Mouse (Mus musculus): ENCODE measurements around the gene Zfp81.
"Not testable (repeated sequence)": the region's sequence is repeated elsewhere in the genome, so short reads cannot be mapped to it uniquely, and the experiment has no call there.

Gene Zfp81

DNA sequence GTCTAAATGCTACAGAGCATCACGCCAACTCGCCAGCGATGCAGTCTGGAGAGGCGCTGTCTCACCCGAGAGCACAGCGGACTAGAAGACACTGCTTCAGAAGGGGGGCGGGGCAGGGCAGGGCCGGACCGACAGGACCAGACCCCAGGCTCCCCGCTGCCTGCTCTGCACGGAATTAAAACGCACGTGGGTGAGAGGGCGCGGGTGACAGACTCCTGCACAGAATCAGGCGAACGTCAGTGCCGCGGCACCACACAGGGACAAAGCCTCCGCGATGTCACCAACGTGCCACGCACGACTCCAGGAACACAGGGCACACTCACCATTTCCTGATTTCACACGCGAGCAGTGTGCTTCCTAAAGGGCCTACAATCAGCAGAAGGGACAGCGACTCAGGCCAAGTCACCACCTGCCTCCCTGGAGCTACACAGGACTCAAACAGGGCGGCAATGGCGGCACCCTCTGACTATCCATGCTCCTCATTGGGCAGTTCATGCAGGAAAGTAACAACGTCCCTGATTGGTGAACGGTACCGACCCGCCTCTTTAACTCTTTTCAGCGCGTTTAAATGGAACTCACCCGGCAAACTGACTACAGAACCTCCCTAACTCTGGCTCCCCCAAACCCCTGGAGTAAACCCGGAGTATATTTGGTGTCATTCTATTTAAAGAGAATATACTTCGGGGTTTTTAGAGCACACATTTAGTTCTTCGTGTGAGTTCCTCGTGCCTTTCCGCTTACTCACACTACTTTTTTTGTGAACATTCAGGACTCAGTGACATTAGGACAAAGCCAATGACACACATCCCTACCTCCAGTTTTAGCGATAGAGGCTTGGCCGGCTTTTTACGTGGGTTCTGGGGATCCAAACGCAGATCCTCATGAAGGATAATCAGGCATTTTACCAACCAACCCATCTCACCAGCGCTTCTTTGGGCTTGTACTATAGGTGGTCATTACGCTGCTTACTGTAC lies at the start of gene Zfp81:
TSS of gene Zfp81 (minus strand) at position 468 of the 974 bp plus-strand sequence.
- DNase-seq (ENCODE audit: low read depth, low spot score): peak; percentile 90

DNA sequence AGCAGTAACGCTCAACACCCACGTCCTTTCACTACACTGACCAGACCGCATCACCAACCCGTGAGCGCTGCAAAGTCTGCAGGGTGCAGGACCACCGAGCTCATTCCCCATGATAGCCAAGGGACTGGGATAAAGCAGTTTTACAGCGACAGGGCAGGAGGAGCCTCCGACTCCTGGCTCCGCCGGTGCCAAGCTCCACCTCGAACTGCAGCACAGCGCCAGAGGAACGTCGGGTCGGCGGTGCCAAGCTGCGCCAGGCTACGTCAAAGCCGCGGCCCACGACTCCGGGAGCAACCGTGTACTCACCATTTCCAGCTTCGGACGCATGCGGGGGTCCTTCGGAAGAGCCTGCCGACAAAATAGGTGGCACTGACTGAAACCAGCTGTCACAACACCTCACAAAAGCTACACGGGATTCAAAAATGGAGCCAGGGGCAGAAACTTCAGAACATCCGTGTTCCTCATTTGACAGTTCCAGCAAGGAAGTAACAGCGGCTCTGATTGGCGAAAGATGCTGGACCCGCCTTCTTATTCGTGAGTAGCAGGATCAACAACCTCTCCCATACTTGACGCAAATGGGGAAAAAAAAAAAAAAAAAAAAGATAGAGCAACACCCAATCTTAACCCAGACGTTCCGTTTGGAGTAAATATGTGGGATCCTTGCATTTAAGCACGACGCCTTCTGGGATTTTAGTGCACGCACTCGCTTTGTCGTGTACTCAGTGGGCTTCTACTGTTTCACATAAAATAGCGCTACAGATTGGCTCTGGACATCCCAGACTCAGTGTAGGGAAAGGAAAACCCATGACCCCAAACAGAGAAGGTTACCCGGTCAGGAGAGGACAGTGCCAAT lies 35.7 kb upstream of the Zfp81 start, which contains the start of gene Zfp101:
TSS of gene Zfp101 (minus strand) at position 460 of the 853 bp plus-strand sequence.
- peak; percentile 94 for DNase-seq (ENCODE audit: low read depth, low spot score)

DNA sequence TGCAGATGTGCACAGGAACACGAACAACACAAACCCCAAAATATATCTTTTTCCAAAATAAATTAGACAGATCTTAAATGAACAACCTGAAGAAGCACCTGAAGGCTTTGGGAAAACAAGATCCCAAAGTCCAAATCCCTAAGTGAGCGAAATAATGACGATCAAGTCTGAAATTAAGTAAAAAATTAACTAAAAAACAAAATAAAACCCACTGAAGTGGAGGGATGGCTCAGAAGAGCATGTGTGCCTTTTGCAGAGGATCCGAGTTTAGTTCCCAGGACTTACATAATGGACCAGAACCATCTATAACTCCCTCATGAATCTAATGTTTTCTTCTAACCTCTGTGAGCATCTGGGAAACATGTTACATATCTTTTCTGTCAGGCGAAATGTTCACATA lies 33.6 kb upstream of the Zfp81 start:
- DNase-seq (ENCODE audit: low read depth, low spot score): no peak

- DNase-seq (ENCODE audit: low read depth, low spot score): no peak
Measured at GRCm38 (mm10) chr17:33385705-33386104, 27.0 kb upstream of the Zfp81 start.

GRCm38 (mm10) chr17:33372795-33373194 lies 14.1 kb upstream of the Zfp81 start:
- no peak for DNase-seq (ENCODE audit: low read depth, low spot score)

- DNase-seq (ENCODE audit: low read depth, low spot score): no peak
Measured at GRCm38 (mm10) chr17:33352981-33353380, 5.7 kb downstream of the Zfp81 start.

DNA sequence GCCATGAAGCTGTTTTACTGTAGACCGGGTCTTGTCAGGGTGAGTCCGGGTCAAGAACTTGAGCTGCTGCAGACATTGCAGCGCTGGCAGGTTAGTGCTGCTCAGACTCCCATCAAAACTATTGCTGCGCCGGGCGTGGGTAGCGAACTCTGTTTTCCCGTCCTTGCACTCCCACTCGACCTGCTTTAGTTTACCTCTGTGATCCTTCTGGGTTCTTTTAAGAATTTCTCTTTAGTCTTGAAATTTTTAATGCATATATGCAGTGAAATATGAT lies 68.9 kb downstream of the Zfp81 start:
- DNase-seq (ENCODE audit: low read depth, low spot score): not testable (repeated sequence)

DNA sequence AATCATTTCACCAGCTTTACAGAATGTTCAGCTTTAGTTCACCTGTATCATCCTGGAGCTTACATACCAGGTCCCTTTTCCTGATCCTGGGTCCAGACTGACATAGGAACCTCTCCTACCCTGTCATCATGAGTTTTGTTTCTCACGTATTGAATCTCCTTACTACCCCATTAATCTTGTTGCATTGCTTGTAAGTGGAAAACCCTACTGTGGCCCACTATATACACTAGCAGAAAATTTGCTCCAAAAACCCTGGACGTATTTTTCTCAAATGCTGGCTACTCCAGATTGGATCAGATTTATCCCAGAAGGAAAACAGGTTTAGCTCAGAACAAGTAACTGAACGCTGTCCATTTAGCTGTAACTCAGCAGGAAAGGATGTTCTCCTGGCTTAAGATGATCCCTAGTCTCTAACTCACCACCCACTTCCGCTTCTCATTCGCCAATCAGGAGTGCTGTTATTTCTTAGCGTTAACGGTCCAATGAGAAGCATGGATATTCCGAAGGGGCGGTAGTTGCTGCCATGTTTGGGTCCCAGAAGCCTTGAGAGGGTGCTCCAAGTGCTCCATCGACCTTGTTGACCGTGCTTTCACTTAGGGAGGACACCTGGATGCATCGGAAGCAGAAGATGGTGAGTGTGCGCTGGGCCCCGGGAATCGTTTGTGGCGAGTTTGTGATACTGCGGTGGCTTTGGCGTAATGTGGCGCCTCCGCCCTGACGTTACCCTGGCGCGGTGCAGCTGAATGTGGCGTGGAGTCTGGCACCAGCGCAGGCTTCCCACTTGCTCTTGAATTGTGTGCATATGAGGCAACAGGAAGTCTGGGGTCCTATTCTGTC lies 69.4 kb downstream of the Zfp81 start, which contains the start of gene Zfp955b:
TSS of gene Zfp955b (plus strand) at position 506 of the 837 bp plus-strand sequence.
- not testable (repeated sequence) for DNase-seq (ENCODE audit: low read depth, low spot score)
